Mouse (Mus musculus) inflammation-experienced regulatory T-cells, adult 6 months (primary cell): ENCODE measurements around the gene Txndc11. TPM values are rescaled to one million over a fixed set of nuclear protein-coding genes. Genes with fewer than 3 reads are reported as not detected.
A peak's percentile ranks its signal among the peaks of the same experiment; 100 is the strongest.
"Not testable (repeated sequence)": the region's sequence is repeated elsewhere in the genome, so short reads cannot be mapped to it uniquely, and the experiment has no call there.

Experiments used
- ATAC-seq: one replicate; pipeline ENCODE4 v1.8.0; 2017
- polyA plus RNA-seq, 3 experiments: library from polyadenylated mRNA; unstranded; fragments of 100-300 nt; shearing (Covaris generic); gene quantifications; one replicate each; pipeline ENCODE4 v1.2.1; 2017

The Txndc11 gene
- 10 to 100 TPM in 1 of 3 experiments, 1 to 10 TPM in 2; 6.2 to 12.3 (median 9.7) TPM for polyA plus RNA-seq

DNA sequence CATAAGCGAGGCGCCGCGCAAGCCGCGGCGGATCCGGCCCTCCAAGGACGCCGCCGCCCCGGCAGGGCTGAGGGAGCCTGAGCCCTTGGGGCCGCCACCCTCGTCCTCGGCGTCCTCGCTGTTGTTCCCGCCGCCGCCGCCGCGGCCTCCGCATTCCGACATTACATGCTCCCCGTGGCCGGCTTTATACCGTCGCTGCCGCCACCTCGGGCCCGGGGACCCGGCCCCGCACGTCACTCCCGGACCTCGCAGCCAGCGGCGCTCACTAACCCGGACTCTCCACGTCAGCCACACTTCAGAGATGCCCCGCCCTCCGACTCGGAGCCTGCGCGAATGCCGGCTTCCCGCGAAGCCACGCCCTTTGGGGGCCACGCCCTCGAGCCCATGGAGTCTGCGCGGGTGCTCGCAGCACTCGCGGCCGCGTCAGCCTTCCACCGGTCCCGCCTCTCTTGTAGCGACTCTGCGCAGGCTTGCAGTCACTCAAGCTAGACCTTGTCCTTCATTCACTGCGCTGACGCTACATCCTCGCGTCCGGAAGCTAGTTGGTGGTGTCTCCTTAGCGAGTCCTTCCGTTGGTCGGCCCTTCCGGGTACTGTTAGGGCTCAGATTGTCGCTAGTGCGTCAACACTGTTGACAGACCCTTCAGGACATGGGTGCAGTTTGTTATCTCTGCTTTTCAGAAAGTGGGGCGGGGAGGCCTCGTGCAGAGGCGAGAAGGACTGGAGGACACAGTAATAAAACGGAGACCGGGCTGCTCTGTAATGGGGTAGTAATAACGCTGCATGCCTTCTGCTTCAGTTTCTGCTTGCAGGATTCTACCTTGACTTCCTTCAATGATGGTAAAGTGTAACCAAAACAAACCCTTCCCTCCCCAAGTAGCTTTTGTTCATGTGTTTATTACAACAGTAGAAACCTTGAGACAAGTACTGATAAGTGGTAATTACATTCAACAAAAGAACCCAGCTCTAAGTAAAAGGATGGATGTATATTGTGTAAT, at the start of gene Txndc11:
TSS of gene Txndc11 (minus strand) at position 303 of the 997 bp plus-strand sequence.
- ATAC-seq, result peak; percentile 93

GRCm38 (mm10) chr16:11177404-11177803, 43.0 kb upstream of the Txndc11 start:
- peak; percentile 18 for ATAC-seq

- no peak for ATAC-seq
Observed at GRCm38 (mm10) chr16:11176884-11177244, 42.4 kb upstream of the Txndc11 start.

GRCm38 (mm10) chr16:11176208-11176883, 41.9 kb upstream of the Txndc11 start, which contains the start of gene Zc3h7a:
Zc3h7a (minus strand) TSS chr16:11176393.
- ATAC-seq, result peak; percentile 87

DNA sequence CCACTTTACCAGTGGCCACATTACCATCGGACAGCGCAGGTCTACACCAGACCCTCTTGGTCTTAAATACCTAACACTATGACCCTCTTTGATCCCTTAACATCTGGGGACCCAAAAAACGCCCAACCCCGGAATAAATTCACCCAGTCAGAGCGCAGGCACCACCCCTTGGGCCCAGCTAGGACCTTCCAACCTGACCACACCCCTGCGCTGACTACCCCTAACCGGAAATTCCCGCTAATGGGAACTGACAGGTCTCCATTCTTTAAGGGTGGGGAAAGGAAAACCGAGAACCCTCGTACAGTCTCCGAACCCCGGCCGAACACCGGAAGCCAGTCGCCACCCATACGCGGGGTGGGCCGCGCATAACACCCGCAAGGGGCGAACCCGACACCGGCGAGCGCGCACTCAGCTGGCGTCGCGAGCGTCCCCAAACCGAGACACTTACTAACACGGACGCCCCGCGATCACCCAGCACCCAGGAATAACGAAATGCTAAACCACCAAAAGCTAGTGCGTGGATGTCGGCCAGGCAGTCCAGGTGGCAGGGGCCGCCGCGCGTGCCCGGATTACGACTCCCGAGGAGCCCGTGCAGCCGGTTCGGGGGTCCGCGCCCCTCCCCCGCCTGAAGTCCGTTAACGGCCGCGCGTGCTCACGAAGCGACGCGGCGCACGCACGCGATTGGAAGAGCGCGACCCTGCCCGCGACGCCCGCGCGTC, 41.2 kb upstream of the Txndc11 start:
- ATAC-seq, result peak; percentile 12

GRCm38 (mm10) chr16:11175100-11175488, 40.6 kb upstream of the Txndc11 start:
- ATAC-seq, result no peak

- ATAC-seq, result peak; percentile 14
Observed at GRCm38 (mm10) chr16:11174671-11175081, 40.2 kb upstream of the Txndc11 start.

- no peak for ATAC-seq
Observed at GRCm38 (mm10) chr16:11171679-11172078, 37.2 kb upstream of the Txndc11 start.

DNA sequence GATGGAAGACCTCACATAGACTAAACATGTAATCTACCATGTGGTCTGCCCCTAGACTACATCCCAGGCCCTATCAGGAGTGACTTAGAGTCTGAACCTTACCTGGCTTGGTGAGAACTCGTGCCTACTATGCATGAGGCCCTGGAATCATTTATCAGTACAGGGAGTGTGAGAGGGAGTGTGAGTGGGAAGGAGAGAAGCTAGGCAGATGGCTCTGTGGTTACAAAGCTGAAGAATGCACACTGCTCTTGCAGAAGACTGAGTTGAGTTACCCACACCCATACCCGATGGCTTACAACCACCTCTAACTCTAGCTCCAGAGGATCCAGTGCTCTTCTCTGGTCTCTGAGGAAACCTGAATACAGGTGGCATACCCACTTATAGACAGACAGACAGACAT, 32.0 kb upstream of the Txndc11 start:
- no peak for ATAC-seq

- ATAC-seq, result no peak
Observed at GRCm38 (mm10) chr16:11164695-11165255, 30.3 kb upstream of the Txndc11 start.

DNA sequence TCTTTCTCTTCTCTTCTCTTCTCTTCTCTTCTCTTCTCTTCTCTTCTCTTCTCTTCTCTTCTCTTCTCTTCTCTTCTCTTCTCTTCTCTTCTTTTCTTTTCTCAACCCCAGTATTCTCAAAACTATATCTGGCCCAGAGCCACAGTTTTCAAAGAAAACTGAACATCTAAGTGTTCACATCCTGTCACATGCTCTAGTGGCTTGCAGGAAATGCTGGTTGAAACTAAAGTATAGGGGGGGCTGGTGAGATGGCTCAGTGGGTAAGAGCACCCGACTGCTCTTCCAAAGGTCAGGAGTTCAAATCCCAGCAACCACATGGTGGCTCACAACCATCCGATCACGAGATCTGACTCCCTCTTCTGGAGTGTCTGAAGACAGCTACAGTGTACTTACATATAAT, 23.3 kb upstream of the Txndc11 start:
- peak; percentile 99 for ATAC-seq

- no peak for ATAC-seq
Observed at GRCm38 (mm10) chr16:11154500-11154899, 20.1 kb upstream of the Txndc11 start.

DNA sequence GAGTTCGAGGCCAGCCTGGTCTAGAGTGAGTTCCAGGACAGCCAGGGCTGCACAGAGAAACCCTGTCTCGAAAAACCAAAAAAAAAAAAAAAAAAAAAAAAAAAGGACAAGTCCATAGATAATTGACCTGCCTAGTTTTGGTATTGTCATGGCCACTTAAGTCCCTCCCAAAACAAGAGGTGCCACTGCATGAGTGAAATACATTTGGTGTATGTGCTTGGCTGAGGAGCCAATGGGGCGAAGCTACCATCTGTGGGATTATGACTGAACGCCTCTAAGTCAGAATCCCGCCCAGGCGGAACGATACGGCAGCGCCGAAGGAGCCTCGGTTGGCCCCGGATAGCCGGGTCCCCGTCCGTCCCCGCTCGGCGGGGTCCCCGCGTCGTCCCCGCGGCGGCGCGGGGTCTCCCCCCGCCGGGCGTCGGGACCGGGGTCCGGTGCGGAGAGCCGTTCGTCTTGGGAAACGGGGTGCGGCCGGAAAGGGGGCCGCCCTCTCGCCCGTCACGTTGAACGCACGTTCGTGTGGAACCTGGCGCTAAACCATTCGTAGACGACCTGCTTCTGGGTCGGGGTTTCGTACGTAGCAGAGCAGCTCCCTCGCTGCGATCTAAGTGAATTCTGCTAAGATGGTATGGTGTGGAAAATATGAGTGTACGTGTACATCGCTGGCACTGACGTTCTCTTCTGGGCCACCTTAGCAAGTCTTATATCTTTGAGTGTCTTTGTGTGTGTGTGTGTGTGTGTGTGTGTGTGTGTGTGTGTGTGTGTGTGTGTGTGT, 9.4 kb upstream of the Txndc11 start:
- not testable (repeated sequence) for ATAC-seq

DNA sequence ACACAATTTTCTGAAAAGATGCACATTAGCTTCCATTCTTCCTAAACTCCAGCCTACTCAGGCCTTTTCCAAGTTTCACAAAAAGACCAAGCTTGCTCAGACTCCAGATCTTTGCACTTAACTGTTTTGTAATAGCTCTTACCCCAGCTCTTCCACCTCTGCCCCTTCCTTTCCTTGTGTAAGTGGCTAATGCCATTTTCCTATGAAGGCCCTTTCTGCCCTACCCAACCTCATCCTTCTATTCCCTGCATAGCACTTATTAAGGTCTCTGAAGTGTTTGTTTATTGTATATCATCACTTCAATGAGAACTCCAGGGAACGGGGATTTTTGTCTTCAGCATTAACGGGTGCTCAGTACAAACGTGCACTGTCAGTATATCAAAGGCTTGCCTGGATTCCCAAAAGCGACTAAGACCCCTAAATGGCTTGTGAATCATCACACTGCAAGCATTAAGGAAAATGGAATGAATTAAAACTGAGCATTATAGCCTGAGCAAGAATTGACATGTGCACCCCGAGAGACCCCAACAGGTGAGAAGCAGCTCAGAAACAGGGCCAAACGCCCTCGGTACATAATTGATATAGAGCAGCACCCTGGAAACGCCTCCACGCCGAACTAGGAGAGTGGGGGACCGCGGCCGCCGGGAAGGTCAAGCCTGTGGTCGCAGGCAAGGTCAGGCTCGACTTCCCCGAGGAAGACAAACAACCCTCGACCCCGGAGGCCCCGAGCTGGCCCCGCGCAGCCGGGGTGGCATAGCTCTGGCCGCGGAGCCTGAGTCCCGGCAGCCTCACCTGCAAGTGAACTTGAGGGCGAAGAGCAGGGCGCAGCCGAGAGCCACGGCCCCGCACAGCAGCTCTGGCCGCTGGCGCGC, 738 bp downstream of the Txndc11 start:
- ATAC-seq, result peak; percentile 1

- ATAC-seq, result no peak
Observed at GRCm38 (mm10) chr16:11132839-11133238, 1.6 kb downstream of the Txndc11 start.

- ATAC-seq, result no peak
Observed at GRCm38 (mm10) chr16:11128301-11128700, 6.1 kb downstream of the Txndc11 start.

GRCm38 (mm10) chr16:11125371-11125770, 9.1 kb downstream of the Txndc11 start:
- ATAC-seq, result no peak

DNA sequence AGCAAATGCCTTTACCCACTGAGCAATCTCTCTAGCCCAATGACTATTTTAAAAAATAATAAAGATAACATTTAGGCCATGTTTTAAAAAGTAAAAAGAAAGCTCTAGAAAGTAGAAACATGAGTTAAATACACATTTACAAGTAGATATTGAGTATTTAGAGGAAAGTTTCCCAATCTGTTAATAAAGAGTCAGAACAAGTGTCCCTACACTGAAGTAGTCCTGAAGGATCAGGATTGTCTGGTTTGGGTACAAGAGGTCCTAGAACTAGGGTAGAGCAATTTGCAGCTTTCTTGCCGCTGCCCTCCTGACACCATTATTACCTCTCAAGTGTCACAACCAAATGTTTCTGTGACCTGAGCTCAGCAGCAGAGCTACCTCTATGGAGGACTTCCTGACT, 10.3 kb downstream of the Txndc11 start:
- ATAC-seq, result no peak

DNA sequence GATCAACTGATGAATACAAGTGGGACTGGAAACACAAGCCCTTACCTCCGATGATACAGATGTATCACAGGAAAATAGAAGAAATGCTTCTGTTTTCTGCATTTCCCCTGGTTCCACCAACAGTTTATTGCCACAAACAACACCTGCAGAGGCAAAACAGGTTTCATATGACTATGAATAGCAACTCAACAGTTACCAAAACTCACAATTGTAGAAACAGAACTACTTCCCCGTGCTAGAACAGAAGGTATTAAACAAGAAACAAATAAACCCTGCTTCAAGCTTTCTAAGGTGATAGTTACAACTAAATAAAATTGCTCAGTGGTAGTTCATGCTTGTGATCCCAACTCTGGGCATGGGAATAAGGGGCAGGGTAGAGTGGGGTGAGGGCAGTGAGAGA, 11.8 kb downstream of the Txndc11 start:
- no peak for ATAC-seq

- ATAC-seq, result no peak
Observed at GRCm38 (mm10) chr16:11109198-11109740, 25.2 kb downstream of the Txndc11 start.
